Mouse (Mus musculus) adrenal gland, postnatal 36 days (tissue): ENCODE results near the gene Mrpl52. TPM values are rescaled to one million over a fixed set of nuclear protein-coding genes. Genes with fewer than 3 reads are reported as not detected.

Source experiments
- DNase-seq, 2 experiments: peaks; one replicate each; pipeline ENCODE4 v3.0.0; 2021; ENCODE audit warnings: mixed read lengths in 1 of 2
- total RNA-seq, 2 experiments: library from RNA; stranded (reverse); gene quantifications; 2 replicates each; pipeline ENCODE4 v1.2.3; 2021

Mrpl52 gene
- total RNA-seq, 2 experiments from 2014 or later: 211 to 217 TPM

DNA sequence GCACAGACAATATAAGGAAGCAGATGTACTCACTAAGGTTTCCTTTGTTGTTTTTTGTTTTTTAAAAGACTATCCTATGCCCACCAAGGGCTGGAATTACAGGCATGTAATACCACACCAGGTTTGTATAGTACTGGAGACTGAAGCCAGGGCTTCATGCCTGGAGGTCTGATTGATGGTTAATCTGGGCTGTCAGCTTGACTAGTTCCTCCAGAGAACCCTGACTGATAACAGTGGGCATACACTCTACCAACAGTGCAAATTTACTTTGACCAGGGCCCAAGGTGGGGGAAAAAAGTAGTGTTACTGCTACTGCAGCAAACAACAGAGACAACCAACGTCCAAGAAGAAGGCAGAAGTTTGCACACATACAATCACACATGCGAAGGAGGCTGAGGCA lies 44.8 kb downstream of the Mrpl52 start:
- DNase-seq: no peak

DNA sequence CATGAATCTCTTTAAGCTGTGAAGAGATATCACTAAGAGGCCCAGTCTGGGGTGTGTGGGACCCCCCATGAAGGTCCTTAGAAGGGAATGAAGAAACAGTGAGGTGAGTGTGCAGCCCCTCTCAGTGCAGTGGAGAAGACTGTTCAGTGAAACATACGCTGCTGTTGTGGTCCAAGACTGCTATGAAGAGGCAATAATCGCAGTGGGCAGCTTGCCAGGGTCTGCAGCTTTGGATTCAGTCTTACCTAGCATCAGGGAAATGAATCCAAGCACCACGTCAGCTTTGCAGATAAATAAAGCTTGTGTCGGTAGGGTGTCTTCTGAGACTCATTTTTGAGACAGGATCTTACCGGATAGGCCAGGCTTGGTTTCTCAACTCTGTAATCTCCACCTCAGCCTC lies 46.0 kb downstream of the Mrpl52 start:
- DNase-seq: no peak

DNA sequence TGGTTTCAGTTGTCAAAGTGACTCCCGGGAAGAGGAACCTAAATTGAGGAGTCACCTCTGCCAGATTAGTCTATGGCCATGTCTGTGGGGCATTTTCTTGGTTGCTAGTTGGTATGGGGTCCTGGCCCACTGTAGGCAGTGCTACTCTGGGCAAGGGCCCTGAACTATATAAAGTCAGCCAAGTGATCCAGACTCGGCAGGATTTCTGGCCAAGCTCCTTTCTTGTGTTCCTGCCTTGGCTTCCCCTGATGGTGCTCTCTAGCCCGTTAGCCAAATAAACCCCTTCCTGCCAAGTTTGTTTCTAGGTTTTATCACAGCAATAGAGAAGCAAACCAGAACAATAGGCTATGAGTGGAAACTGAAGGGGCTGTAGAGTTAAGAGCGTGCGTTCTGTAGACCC lies 48.0 kb downstream of the Mrpl52 start:
- no peak for DNase-seq

DNA sequence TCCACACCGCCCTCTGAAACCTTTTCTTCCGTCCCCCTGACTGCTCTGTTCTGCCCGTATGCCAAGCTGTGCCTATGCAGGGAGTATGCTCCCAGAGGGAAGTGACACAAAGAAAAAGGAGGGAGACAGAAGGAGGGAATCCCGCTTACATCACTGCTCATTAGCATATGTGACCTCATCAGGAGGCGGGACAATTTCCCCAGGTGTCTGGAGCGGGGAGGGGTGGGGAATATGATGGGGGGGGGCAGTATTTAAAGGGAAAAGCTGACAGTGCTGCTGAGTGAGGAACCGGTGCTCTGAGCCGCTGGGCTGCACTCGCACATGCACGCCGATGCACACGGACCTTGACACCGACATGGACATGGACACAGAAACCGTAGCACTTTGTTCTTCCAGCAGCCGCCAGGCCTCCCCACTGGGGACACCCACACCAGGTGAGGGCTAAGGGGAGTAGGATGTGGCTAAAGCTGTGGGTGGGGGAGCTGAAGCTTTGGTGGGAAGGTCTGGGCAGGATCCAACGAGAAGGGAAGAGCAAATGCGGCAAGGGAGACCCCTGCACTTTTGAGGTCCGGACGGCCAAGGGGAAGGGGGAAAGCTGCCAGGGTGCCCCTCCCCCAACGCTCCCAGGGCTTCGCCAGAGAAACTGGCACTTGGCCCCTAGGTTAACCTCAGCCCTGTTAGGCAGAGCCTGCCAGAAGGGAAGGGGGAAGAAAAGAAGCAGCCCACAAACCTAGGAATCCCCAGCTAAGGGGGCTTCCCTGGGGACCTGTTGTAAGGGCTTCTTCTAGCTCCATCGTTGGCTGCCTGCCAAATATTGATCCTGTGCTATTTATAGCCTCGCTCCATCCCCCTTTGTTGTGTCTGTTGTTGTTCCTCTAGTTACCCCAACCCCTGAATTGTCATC lies 49.5 kb downstream of the Mrpl52 start, which contains the start of gene Rem2:
Gene Rem2, plus strand, starts transcription at position 160 of the 904 bp plus-strand sequence.
- DNase-seq: peak; percentile 61 to 67

DNA sequence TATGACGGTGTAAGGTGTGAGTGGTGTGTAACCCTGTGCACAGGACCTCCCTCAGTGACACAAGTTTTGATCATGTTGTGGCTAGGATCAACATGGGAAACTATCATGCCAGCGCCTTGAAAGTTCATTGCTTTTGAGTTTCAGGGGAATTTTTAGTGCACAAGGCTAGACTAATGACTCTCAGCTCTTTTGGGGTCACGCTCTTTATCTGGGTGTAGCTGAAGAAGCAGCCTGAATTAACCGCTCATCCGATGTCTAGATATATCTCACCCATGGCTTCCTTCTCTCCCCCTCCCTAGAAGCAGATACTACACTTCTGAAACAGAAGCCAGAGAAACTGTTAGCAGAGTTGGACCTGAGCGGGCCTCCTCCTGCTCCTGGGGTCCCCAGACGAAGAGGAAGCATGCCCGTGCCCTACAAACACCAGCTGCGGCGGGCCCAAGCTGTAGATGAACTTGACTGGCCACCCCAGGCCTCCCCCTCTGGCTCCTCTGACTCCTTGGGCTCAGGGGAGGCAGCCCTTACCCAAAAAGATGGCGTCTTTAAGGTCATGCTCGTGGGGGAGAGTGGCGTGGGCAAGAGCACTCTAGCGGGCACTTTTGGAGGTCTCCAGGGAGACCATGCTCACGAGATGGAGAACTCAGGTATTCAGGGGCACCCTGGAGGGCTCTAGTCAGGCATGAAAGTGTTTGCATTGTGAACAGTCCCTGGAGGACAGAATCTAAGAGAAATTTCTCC lies 50.6 kb downstream of the Mrpl52 start:
- no peak for DNase-seq

Other genes starting within 250 kb of the Mrpl52 start
- gene Dad1, start 172.8 kb upstream of the Mrpl52 start, total RNA-seq: 100 to 1,000 TPM; 341 to 382 TPM
- 100 to 1,000 TPM; 479 to 663 TPM for gene Abhd4, start 172.7 kb upstream of the Mrpl52 start, total RNA-seq
- gene Olfr49, start 142.0 kb upstream of the Mrpl52 start, total RNA-seq: not detected
- 100 to 1,000 TPM in 1 of 2 experiments, 10 to 100 TPM in 1; 81.8 to 102 TPM for gene Oxa1l, start 66.1 kb upstream of the Mrpl52 start, total RNA-seq
- 1 to 10 TPM; 3.8 to 4.0 TPM for gene Slc7a7, start 9.1 kb upstream of the Mrpl52 start, total RNA-seq
- gene Mmp14, start 4.7 kb downstream of the Mrpl52 start, total RNA-seq: 10 to 100 TPM; 42.2 to 54.4 TPM
- 100 to 1,000 TPM; 106 to 131 TPM for gene Lrp10, start 37.2 kb downstream of the Mrpl52 start, total RNA-seq
- gene Rem2, start 49.2 kb downstream of the Mrpl52 start, total RNA-seq: under 1 TPM; 0.66 to 0.79 TPM
- gene Prmt5, start 90.6 kb downstream of the Mrpl52 start, total RNA-seq: 10 to 100 TPM; 43.8 to 51.3 TPM
- 10 to 100 TPM; 22.5 to 27.0 TPM for gene Haus4, start 127.7 kb downstream of the Mrpl52 start, total RNA-seq
- gene Ajuba, start 150.6 kb downstream of the Mrpl52 start, total RNA-seq: 10 to 100 TPM; 17.5 to 24.8 TPM
- gene 4931414P19Rik, start 179.1 kb downstream of the Mrpl52 start, total RNA-seq: 1 to 10 TPM; 4.3 to 6.0 TPM
- 100 to 1,000 TPM; 347 to 407 TPM for gene Psmb5, start 191.1 kb downstream of the Mrpl52 start, total RNA-seq
- not detected for gene Psmb11, start 194.5 kb downstream of the Mrpl52 start, total RNA-seq
- gene Gm17606, start 214.0 kb downstream of the Mrpl52 start, total RNA-seq: not detected
- gene Cdh24, start 214.5 kb downstream of the Mrpl52 start, total RNA-seq: 1 to 10 TPM in 1 of 2 experiments, under 1 TPM in 1; 0.95 to 1.4 TPM